Mouse (Mus musculus) myocyte (in vitro differentiated cells): ENCODE results near the gene Olfr460. TPM values are rescaled to one million over a fixed set of nuclear protein-coding genes. Genes with fewer than 3 reads are reported as not detected.

Experiments
- H3K27me3 ChIP-seq: one replicate; pipeline ENCODE4 v1.6.1; 2011; ENCODE audit not compliant: control insufficient read depth, insufficient read depth, insufficient read length
- H3K36me3 ChIP-seq: one replicate; pipeline ENCODE4 v1.6.1; 2011; ENCODE audit not compliant: control insufficient read depth, insufficient read depth
- H3K4me2 ChIP-seq: one replicate; pipeline ENCODE4 v1.6.1; 2011; ENCODE audit warnings: low read depth, control low read depth
- H3K4me3 ChIP-seq: one replicate; pipeline ENCODE4 v1.5.1; 2011; ENCODE audit warnings: mild to moderate bottlenecking, control low read depth, moderate library complexity
- H3K79me2 ChIP-seq: one replicate; pipeline ENCODE4 v1.6.1; 2011; ENCODE audit not compliant: control insufficient read depth, insufficient read depth
- H3ac ChIP-seq: one replicate; pipeline ENCODE4 v1.6.1; 2011; ENCODE audit not compliant: control insufficient read depth, insufficient read length
- CEBPB ChIP-seq: IDR thresholded peaks from 2 replicates; pipeline ENCODE4 v1.6.1; 2011; ENCODE audit warnings: mild to moderate bottlenecking, moderate library complexity; ENCODE audit not compliant: poor library complexity, insufficient read depth, severe bottlenecking
- E2F4 ChIP-seq: IDR thresholded peaks from one replicate; pipeline ENCODE4 v1.6.1; 2011; ENCODE audit warnings: mild to moderate bottlenecking, control low read depth, moderate library complexity; ENCODE audit not compliant: insufficient read depth
- MAX ChIP-seq: IDR thresholded peaks from one replicate; pipeline ENCODE4 v1.6.1; 2011; ENCODE audit warnings: low read depth, mild to moderate bottlenecking, control low read depth
- MYOD1 ChIP-seq, 3 experiments: IDR thresholded peaks; one replicate each; pipeline ENCODE4 v1.6.1; 2011; ENCODE audit warnings: control low read depth in 2 of 3, low read depth in 2 of 3, mild to moderate bottlenecking in 2 of 3, moderate library complexity in 1 of 3; ENCODE audit not compliant: insufficient read length in 2 of 3, control insufficient read depth in 1 of 3
- MYOG ChIP-seq, 3 experiments: IDR thresholded peaks; one replicate each; pipeline ENCODE4 v1.6.1; 2011; ENCODE audit warnings: control low read depth in 2 of 3, low read depth in 2 of 3, mild to moderate bottlenecking in 2 of 3; ENCODE audit not compliant: insufficient read length in 2 of 3, control insufficient read depth in 1 of 3, insufficient read depth in 1 of 3
- POLR2A ChIP-seq: IDR thresholded peaks from one replicate; pipeline ENCODE4 v1.6.1; 2011; ENCODE audit warnings: low read depth, mild to moderate bottlenecking, control low read depth, moderate library complexity; ENCODE audit not compliant: insufficient read length
- POLR2AphosphoS2 ChIP-seq: IDR thresholded peaks from one replicate; pipeline ENCODE4 v1.6.1; 2011; ENCODE audit warnings: low read depth, control low read depth; ENCODE audit not compliant: insufficient read length
- REST ChIP-seq: IDR thresholded peaks from one replicate; pipeline ENCODE4 v1.6.1; 2011; ENCODE audit warnings: mild to moderate bottlenecking, control low read depth, moderate library complexity; ENCODE audit not compliant: insufficient read depth, insufficient read length
- SRF ChIP-seq: IDR thresholded peaks from one replicate; pipeline ENCODE4 v1.6.1; 2011; ENCODE audit warnings: low read depth; ENCODE audit not compliant: control insufficient read depth, insufficient read length
- TCF12 ChIP-seq: IDR thresholded peaks from one replicate; pipeline ENCODE4 v1.6.1; 2011; ENCODE audit warnings: mild to moderate bottlenecking, control low read depth; ENCODE audit not compliant: poor library complexity, insufficient read depth, severe bottlenecking
- TCF3 ChIP-seq: IDR thresholded peaks from one replicate; pipeline ENCODE4 v1.6.1; 2011; ENCODE audit warnings: low read depth, control low read depth; ENCODE audit not compliant: insufficient read length
- USF1 ChIP-seq: IDR thresholded peaks from one replicate; pipeline ENCODE4 v1.6.1; 2011; ENCODE audit warnings: low read depth, mild to moderate bottlenecking, control low read depth, moderate library complexity
- polyA plus RNA-seq: library from polyadenylated mRNA; unstranded; fragments of >200 nt; fragmentation: generic; extraction: Trizol; gene quantifications from one replicate; pipeline ENCODE4 v1.2.1, GENCODE M21; 2012; ENCODE audit warnings: missing spikeins

The Olfr460 gene
- polyA plus RNA-seq, 1 experiment: not detected

DNA sequence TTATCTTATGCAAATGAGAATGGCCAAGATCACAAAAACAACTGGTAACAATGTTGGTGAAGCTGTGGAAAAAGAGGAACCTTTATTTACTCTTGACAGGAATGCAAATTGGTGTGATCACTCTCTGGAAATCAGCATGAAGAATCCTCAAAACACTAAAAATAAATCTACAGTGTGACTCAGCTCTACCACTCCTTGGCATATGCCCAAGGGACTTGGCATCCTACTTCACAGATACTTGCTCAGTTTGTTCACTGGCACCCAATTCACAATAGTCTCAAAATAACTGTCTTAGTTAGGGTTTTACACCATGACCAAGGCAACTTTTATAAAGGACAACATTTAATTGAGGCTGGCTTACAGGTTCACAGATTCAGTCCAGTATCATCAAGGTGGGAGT, 38.1 kb downstream of the Olfr460 start:
- no peak for TF ChIP-seq CEBPB
- TF ChIP-seq MAX: no peak
- no peak for TF ChIP-seq E2F4
- no peak for TF ChIP-seq TCF12
- no peak for TF ChIP-seq TCF3
- no peak for TF ChIP-seq POLR2A
- TF ChIP-seq REST: no peak
- TF ChIP-seq MYOD1 (IDR thresholded peaks at IDR 0.05; ENCODE audit: control insufficient read depth in 1 of 3, insufficient read length in 2 of 3, low read depth in 2 of 3): no peak
- TF ChIP-seq SRF: no peak
- no peak for TF ChIP-seq POLR2AphosphoS2
- TF ChIP-seq MYOG (IDR thresholded peaks at IDR 0.05; ENCODE audit: control insufficient read depth in 1 of 3, insufficient read depth in 1 of 3, insufficient read length in 2 of 3, low read depth in 2 of 3): no peak
- TF ChIP-seq USF1: no peak
- Histone ChIP-seq H3ac (no peak overlapping the region), H3K4me2 (no peak overlapping the region), H3K27me3 (no peaks in the 10 kb centered on the region), H3K4me3 (no peak overlapping the region), H3K36me3 (no peaks in the 10 kb centered on the region), H3K79me2 (no peaks in the 10 kb centered on the region)

DNA sequence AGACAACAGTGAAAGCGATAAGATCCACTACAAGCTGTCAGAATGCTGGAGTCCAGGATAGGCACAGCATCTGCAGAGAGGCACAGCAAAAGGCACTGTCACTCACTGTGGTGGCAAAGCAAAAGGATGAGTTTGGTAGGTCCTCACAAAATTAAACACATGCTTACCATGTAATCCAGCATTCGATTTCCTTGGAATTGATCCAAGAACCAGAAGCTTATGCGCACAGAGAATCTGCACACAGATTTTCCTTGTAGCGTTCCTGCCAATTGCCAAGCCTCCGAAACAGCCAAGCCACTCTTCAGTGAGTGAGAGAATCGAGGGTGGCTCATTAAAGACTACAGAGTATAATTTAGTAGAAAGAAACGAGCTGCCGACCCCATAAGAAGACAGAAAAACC, 41.0 kb downstream of the Olfr460 start:
- no peak overlapping the region for H3K4me3 ChIP-seq
- H3K27me3 ChIP-seq: no peaks in the 10 kb centered on the region
- H3K36me3 ChIP-seq: no peaks in the 10 kb centered on the region
- H3ac ChIP-seq: no peak overlapping the region
- no peaks in the 10 kb centered on the region for H3K79me2 ChIP-seq
- H3K4me2 ChIP-seq: no peak overlapping the region
- TF ChIP-seq SRF (no peak), MAX (no peak), TCF12 (no peak), MYOG (IDR thresholded peaks at IDR 0.05; ENCODE audit: control insufficient read depth in 1 of 3, insufficient read depth in 1 of 3, insufficient read length in 2 of 3, low read depth in 2 of 3) (no peak), MYOD1 (IDR thresholded peaks at IDR 0.05; ENCODE audit: control insufficient read depth in 1 of 3, insufficient read length in 2 of 3, low read depth in 2 of 3) (no peak), POLR2AphosphoS2 (no peak), USF1 (no peak), POLR2A (no peak), CEBPB (no peak), TCF3 (no peak)

DNA sequence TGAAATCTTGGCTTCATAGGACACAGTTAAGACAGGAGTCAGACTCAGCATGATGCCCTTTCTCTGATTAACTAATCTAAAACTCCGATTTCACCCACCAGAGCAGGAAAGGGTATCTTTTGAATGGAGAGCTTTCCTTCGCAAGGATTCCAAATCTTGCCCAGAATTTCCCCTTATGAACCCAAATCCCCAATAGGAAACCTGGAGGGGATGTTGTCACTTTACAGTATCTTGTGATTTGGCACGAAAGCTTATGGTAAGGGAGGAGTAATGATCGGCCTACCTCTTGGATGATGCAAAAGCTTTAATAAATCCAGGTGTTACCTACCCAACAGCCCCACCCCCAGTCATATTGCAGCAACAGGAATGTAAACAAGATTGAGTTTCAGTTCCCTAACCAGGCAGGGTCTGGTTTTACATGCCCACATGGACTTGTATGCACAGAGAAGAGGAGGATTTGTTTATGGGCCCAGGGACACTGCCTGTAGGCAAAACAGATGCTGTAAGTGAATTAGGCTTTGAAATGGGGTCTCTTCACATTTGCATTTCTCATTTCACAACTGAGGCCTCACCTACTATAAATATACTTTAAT, 44.1 kb downstream of the Olfr460 start, which contains the start of gene Tas2r138:
Gene Tas2r138, minus strand, starts transcription at position 51 of the 593 bp plus-strand sequence.
- Histone ChIP-seq H3K4me2 (no peak within 1 kb of the TSS), H3ac (no peak within 1 kb of the TSS), H3K79me2 (no peaks in the 10 kb centered on the region), H3K4me3 (no peak within 1 kb of the TSS), H3K27me3 (no peaks in the 10 kb centered on the region), H3K36me3 (no peaks in the 10 kb centered on the region)
- no peak for TF ChIP-seq TCF12
- TF ChIP-seq POLR2A: no peak
- no peak for TF ChIP-seq MYOD1 (IDR thresholded peaks at IDR 0.05; ENCODE audit: control insufficient read depth in 1 of 3, insufficient read length in 2 of 3, low read depth in 2 of 3)
- no peak for TF ChIP-seq SRF
- TF ChIP-seq MAX: no peak

DNA sequence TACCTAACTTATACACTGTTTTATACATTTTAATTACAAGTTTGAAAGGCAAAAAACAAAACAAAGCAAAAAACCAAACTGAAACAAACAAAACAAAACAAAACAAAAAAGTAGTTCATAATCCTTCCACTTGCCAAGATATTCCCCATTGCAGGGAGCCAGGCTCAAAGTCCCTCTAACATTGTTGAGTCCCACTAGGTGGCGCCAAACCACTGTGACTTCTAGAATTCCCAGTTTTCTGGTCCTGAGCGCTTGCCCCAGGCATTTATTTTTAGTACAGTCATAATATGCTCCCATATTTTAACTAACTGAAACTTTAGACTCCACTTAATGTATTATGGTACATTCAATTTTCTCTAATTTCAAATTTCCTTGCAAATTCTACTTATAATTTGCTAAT, 48.7 kb downstream of the Olfr460 start:
- Histone ChIP-seq H3ac (no peak overlapping the region), H3K79me2 (no peaks in the 10 kb centered on the region), H3K27me3 (no peaks in the 10 kb centered on the region), H3K4me2 (no peak overlapping the region), H3K4me3 (no peak overlapping the region), H3K36me3 (no peaks in the 10 kb centered on the region)
- TF ChIP-seq REST (no peak), TCF12 (no peak), POLR2A (no peak), MYOD1 (IDR thresholded peaks at IDR 0.05; ENCODE audit: control insufficient read depth in 1 of 3, insufficient read length in 2 of 3, low read depth in 2 of 3) (no peak), TCF3 (no peak), USF1 (no peak), POLR2AphosphoS2 (no peak), MYOG (IDR thresholded peaks at IDR 0.05; ENCODE audit: control insufficient read depth in 1 of 3, insufficient read depth in 1 of 3, insufficient read length in 2 of 3, low read depth in 2 of 3) (no peak), E2F4 (no peak), CEBPB (no peak), SRF (no peak), MAX (no peak)

Other genes with a start within 250 kb of the Olfr460 start
- gene Agk, start 244.3 kb upstream of the Olfr460 start, polyA plus RNA-seq: 10.0 TPM
- gene E330009J07Rik, start 133.4 kb upstream of the Olfr460 start, polyA plus RNA-seq: 1.0 TPM
- gene Wee2, start 130.4 kb upstream of the Olfr460 start, polyA plus RNA-seq: not detected
- gene Ssbp1, start 98.1 kb upstream of the Olfr460 start, polyA plus RNA-seq: 39.0 TPM
- gene Tas2r137, start 78.3 kb upstream of the Olfr460 start, polyA plus RNA-seq: not detected
- not detected for gene Tas2r108, start 76.0 kb upstream of the Olfr460 start, polyA plus RNA-seq
- not detected for gene Prss37, start 50.0 kb upstream of the Olfr460 start, polyA plus RNA-seq
- not detected for gene Olfr461, start 14.4 kb upstream of the Olfr460 start, polyA plus RNA-seq
- 0.05 TPM for gene Clec5a, start 16.3 kb downstream of the Olfr460 start, polyA plus RNA-seq
- gene Tas2r138, start 43.8 kb downstream of the Olfr460 start, polyA plus RNA-seq: not detected
- 3.3 TPM for gene Mgam, start 59.3 kb downstream of the Olfr460 start, polyA plus RNA-seq